Mouse (Mus musculus) monocyte, adult 5-6 weeks (primary cell): ENCODE data around the gene Nppc. TPM values are rescaled to one million over a fixed set of nuclear protein-coding genes. Genes with fewer than 3 reads are reported as not detected.
A peak's percentile ranks its signal among the peaks of the same experiment; 100 is the strongest.

Experiments
- ATAC-seq: fragments of 153-309, 156-312 bp; replicated peaks from 2 replicates; pipeline ENCODE4 v1.8.0; 2017; ENCODE audit warnings: mild to moderate bottlenecking; ENCODE audit not compliant: low TSS enrichment, insufficient number of reproducible peaks, severe bottlenecking, poor library complexity, low FRiP score
- total RNA-seq: library from RNA; stranded (forward); fragments of 200-1000, 200-491, 200-594 nt; gene quantifications from 3 replicates; pipeline ENCODE4 v1.2.3, GENCODE M21; 2017

The Nppc gene
- total RNA-seq, result not detected in 3 replicates

DNA sequence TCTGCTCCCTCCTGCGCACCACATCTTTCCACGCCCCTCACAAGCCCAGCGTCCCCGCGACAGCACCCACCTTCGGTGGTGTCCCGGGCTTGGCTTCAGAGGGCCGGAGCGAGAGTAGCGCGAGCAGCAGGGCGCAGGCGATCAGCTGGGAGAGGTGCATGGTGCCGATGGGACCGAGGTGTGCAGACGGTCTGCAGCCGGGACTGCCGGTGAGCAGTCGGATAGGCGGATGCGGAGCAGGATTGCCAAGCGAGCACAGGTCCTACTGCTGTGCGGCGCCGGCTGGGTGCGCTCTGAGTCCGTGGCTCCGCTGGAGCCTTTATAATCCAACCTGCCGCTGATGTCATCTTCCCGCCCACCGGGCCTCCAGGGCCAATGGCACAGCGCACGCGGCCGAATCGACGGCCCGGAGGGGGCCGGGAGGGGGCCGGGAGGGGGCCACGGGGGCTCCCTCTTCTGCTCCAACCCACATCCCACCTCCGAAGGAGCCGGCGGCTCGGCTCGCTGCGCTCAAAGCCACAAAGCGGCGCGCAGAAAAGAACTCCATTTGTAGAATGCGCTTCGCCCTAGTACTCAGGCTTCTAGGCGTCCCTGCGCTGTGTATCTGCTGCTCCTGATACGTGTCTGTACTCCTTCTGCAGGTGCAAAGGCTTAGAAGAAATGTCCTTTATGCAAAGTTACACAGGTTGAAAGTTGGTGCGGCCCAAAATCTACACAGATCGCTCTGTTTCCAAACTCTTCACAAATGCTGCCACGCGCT, at the start of gene Nppc:
Gene Nppc, minus strand, starts transcription at position 293 of the 760 bp plus-strand sequence.
- ATAC-seq, result no peak

GRCm38 (mm10) chr1:86719391-86719790, 49.0 kb upstream of the Nppc start:
- no peak for ATAC-seq

DNA sequence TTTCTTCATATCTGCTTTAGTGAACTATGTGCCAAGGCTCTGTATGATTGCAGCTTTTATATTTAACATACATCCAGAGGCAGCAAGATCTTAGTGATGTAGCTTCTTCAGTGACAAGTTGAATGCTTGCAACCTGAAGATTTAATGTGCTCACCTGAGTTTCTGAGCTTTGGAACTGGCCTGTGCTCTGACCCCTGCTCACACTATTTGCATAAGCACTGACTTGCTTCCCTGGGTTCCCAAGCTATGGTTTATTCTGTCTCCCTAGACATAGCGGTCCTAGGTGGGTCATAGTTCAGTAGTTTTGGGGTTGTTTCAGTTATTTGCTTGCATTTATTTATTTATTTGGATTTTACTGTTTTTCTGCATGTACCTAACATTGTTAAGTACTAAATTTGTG, 47.8 kb upstream of the Nppc start:
- ATAC-seq, result no peak

GRCm38 (mm10) chr1:86713054-86713453, 42.7 kb upstream of the Nppc start:
- ATAC-seq, result no peak

DNA sequence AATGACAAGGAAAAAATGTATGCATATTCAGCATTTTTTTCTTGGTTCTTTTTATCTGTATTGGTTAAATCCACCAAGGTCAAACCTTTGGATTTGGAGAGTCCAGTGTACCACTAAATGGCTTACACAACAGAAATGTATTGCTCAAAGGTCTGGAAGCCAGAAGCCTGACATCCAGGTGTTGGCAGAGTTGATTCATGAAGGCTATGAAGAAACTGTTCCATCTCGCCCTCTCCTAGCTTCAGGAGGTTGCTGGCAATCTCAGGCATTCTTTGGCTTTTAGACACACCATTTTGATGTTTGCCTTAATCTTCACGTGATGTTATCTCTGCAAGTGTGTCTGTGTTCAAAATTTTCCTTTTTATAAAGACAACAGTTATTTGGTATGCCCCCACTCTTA, 41.7 kb upstream of the Nppc start:
- no peak for ATAC-seq

GRCm38 (mm10) chr1:86709546-86709945, 39.2 kb upstream of the Nppc start:
- ATAC-seq, result no peak

GRCm38 (mm10) chr1:86705461-86705860, 35.1 kb upstream of the Nppc start:
- no peak for ATAC-seq

DNA sequence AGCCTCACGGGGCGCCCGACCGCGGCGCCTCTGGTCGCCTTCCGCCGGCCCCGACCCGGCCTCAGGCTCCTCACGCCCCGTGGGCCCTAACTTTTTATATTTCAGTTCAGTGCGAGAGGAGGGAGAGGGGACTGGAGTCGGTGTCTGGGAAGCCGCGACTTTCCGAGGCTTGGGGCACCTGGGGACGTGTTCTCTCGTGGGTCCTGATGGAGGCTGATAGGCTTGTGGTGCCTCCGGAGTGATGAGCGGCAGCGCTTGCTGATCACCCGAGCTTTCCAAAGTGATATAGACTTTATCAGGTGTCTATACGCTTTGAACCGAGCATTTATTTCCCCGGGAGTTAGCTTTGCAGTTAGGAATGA, 33.6 kb upstream of the Nppc start:
- ATAC-seq, result peak; percentile 19; the same call in 1 of the 2 replicates

- ATAC-seq, result peak; percentile 80
These were observed 33.1 kb upstream of the Nppc start, which contains the start of gene Dis3l2 for GRCm38 (mm10) chr1:86703300-86703964. Gene Dis3l2, plus strand, starts transcription at chr1:86703808.

GRCm38 (mm10) chr1:86700367-86700766, 30.0 kb upstream of the Nppc start:
- no peak for ATAC-seq

DNA sequence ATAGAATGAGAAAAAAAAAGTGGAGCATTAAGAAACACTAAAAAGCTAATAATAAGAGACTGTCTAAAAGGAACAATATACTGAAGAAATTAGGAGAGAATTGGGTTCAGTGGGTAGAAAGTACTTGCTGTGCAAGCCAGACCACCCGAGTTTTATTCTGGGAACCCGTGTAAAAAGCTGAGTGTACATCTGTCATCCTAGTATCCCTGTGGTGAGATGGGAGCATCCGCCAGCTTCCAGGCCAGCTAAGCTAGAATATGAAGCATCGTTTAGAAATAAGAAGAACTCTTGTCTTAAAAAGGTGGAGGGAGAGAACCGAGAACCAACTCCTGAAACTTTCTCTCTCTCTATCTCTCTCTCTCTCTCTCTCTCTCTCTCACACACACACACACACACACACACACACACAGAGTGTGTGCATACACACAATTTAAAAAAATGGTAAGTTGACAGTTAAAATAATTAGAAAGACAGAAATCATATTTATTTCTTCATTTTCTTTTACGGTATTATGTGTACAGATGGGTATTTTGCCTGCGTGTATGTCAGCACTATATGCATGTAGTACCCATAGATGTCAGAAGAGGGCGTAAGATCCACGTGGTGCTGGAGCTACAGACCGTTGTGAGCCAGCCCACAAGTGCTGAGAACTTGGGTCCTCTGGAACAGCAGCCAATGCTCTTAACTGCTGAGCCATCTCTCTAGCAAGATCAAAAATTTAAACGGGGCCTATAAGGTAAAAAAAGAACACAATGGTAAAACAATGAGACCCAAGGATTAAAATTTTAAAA, 29.2 kb upstream of the Nppc start:
- no peak for ATAC-seq

DNA sequence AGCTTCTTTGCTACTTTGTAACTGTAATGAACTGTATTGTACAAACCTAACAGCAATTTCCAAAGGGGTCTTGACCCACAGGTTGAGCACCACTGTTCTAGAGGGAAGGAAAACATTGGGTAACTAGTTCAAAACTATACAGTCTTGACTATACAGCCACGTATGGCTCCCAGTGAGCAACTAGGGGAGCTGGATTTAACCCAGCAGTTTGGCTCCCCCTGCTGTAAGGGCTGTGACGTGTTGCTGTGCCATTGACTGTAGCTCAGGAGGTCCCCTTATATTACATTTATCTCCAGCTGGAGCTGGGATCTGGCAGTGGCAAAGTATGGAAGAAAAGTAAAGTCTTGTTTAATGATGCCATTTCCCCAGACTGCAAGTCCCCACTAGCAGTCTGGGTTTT, 28.4 kb upstream of the Nppc start:
- no peak for ATAC-seq

GRCm38 (mm10) chr1:86696948-86697347, 26.6 kb upstream of the Nppc start:
- no peak for ATAC-seq

GRCm38 (mm10) chr1:86691027-86691426, 20.7 kb upstream of the Nppc start:
- no peak for ATAC-seq

DNA sequence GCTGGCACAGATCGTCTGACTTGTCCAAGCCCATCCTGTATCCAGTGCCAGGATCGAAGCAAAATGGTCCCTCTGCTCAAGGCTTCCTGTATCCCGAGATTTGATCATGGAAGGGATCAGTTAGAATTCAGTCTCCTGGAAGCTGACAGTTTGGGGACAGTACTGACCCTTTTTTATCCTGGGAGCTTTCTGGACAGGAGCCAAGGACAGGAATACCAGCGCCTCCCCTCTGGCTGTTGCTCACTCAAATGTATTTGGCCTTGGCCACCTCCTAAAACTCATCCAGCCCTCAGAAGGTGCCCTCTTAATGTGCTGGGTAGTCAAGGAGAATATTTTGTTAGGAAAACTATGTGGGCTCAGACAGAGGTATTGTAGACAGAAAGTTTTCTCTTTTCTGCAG, 16.9 kb upstream of the Nppc start:
- no peak for ATAC-seq

DNA sequence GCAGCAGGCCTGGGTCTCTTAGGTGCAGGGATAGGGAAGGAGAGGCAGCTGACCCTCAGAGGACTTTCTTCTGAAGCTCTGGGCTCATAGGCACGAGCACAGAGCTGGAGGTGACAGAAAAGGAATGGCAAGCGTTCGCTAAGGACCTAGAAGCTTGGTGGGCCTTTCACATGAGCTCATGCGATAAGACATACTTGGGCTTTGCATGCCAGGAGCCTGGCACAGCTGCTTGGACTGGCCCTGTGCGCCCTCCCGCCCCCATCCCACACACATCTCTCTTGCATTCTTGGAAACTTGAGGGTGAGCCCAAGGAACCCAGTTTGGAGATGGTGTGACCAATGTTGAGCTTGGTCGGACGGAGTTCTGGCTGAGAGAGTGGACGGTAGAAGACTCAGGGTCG, 8.3 kb upstream of the Nppc start:
- no peak for ATAC-seq

- ATAC-seq, result no peak
These were observed 7.3 kb upstream of the Nppc start for GRCm38 (mm10) chr1:86677624-86678023.

- ATAC-seq, result no peak
These were observed 4.8 kb upstream of the Nppc start for GRCm38 (mm10) chr1:86675126-86675525.

DNA sequence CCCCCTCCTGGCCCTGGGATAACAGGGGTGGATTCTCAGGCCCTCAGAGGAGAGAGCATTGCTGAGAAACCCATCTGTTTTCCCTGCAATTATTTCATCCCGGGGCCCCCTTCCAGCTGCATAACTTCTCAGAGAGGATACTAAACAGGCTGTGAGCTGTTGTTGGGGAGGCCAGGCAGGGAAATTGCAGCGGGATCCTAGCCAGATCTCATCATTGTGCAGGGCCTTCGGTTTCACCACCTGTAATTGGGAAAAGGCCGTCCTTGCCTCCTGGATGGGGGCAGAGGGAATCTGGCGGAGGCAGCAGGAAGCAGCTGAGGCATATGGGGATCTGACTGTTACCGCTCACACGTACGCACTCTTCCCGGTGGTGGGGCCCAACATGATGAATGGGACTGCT, 4.0 kb upstream of the Nppc start:
- ATAC-seq, result no peak
